Mouse (Mus musculus) heart, embryonic 15.5 days (tissue): ENCODE data around the gene Smim13. TPM values are rescaled to one million over a fixed set of nuclear protein-coding genes. Genes with fewer than 3 reads are reported as not detected.

Experiments used
- polyA plus RNA-seq: library from polyadenylated mRNA; unstranded; fragments of >200 nt; fragmentation: Nextera tagmentation; extraction: Ambion mirVana; gene quantifications from 2 replicates; pipeline ENCODE4 v1.2.1, GENCODE M21; 2015

Gene Smim13
- polyA plus RNA-seq, 1 experiment from 2014 or later, result 9.6 TPM

Other genes starting within 250 kb of the Smim13 start
- 47.5 and 49.6 TPM in 2 replicates for gene Pak1ip1, start 248.8 kb upstream of the Smim13 start, polyA plus RNA-seq
- gene Tmem14c, start 233.6 kb upstream of the Smim13 start, polyA plus RNA-seq, result 206 TPM in 2 replicates
- 0.04 and 0.22 TPM in 2 replicates for gene Mak, start 170.1 kb upstream of the Smim13 start, polyA plus RNA-seq
- gene Gcm2, start 138.8 kb upstream of the Smim13 start, polyA plus RNA-seq, result 0.06 TPM in 1 of 2 replicates, not detected in the other
- not detected in 2 replicates for gene Sycp2l, start 135.5 kb upstream of the Smim13 start, polyA plus RNA-seq
- 0.59 and 1.3 TPM in 2 replicates for gene Elovl2, start 29.4 kb upstream of the Smim13 start, polyA plus RNA-seq
- gene Gm17364, start 24.1 kb downstream of the Smim13 start, polyA plus RNA-seq, result not detected in 2 replicates
- 19.2 and 26.2 TPM in 2 replicates for gene Nedd9, start 237.5 kb downstream of the Smim13 start, polyA plus RNA-seq